Mouse (Mus musculus): ENCODE results near the gene Zfp771. TPM values are rescaled to one million over a fixed set of nuclear protein-coding genes. Genes with fewer than 3 reads are reported as not detected.

Zfp771 gene
- polyA plus RNA-seq, 1 experiment from 2014 or later, result 53.2 TPM

- ATAC-seq (ENCODE audit: insufficient read depth, low FRiP score, low TSS enrichment), result no peak
Measured at GRCm38 (mm10) chr7:127255965-127256364, 11.9 kb downstream of the Zfp771 start.

GRCm38 (mm10) chr7:127256518-127256917 is 12.4 kb downstream of the Zfp771 start:
- Histone ChIP-seq H3K36me3 (ENCODE audit: control insufficient read depth, insufficient read depth, low read length) (no peaks in the 10 kb centered on the region), H3K4me1 (ENCODE audit: control insufficient read depth, insufficient read depth, low read length) (peaks cover 11% of the 10 kb centered on the region; the same call in 1 of the 2 replicates), H3K9ac (ENCODE audit: low read length) (no peak overlapping the region), H3K4me3 (ENCODE audit: low read depth, low read length) (no peak overlapping the region), H3K27me3 (ENCODE audit: control insufficient read depth, insufficient read depth, low read length) (no peaks in the 10 kb centered on the region), H3K4me2 (ENCODE audit: low read depth) (no peak overlapping the region), H3K9me3 (ENCODE audit: control insufficient read depth, low read length) (no peaks in the 10 kb centered on the region), H3K27ac (ENCODE audit: low read depth, low read length) (no peak overlapping the region)
- 87% methylated on average over 5 of the region's 5 CpGs for WGBS
- ATAC-seq (ENCODE audit: insufficient read depth, low FRiP score, low TSS enrichment) (no peak), DNase-seq (ENCODE audit: low spot score) (no peak)

More at GRCm38 (mm10) chr7:127255965-127256364, 11.9 kb downstream of the Zfp771 start:
- H3K4me2 ChIP-seq (ENCODE audit: low read depth), result no peak overlapping the region
- no peaks in the 10 kb centered on the region for H3K36me3 ChIP-seq (ENCODE audit: control insufficient read depth, insufficient read depth, low read length)
- no peak overlapping the region for H3K27ac ChIP-seq (ENCODE audit: low read depth, low read length)
- no peak for DNase-seq (ENCODE audit: low spot score)
- H3K9ac ChIP-seq (ENCODE audit: low read length), result no peak overlapping the region
- H3K4me1 ChIP-seq (ENCODE audit: control insufficient read depth, insufficient read depth, low read length), result peaks cover 11% of the 10 kb centered on the region; the same call in 1 of the 2 replicates
- no peak overlapping the region for H3K4me3 ChIP-seq (ENCODE audit: low read depth, low read length)
- no peaks in the 10 kb centered on the region for H3K9me3 ChIP-seq (ENCODE audit: control insufficient read depth, low read length)
- no peaks in the 10 kb centered on the region for H3K27me3 ChIP-seq (ENCODE audit: control insufficient read depth, insufficient read depth, low read length)
- WGBS, result 82% methylated on average over 2 of the region's 2 CpGs

- Histone ChIP-seq H3K9ac (ENCODE audit: low read length) (no peak overlapping the region), H3K27ac (ENCODE audit: low read depth, low read length) (no peak overlapping the region)
Measured at GRCm38 (mm10) chr7:127259186-127259905, 15.3 kb downstream of the Zfp771 start.

GRCm38 (mm10) chr7:127260309-127261111 is 16.4 kb downstream of the Zfp771 start, which contains the start of gene Dctpp1:
TSS of gene Dctpp1 (minus strand) at chr7:127260709.
- 0 out of 2 replicates have a peak, but pooled peaks cover 2% of the 10 kb centered on the region for H3K4me1 ChIP-seq (ENCODE audit: control insufficient read depth, insufficient read depth, low read length)
- under 1% methylated on average over 50 of the region's 50 CpGs for WGBS
- DNase-seq (ENCODE audit: low spot score), result peak; percentile 98
- H3K9ac ChIP-seq (ENCODE audit: low read length), result peak within 1 kb of the TSS; percentile 71
- H3K4me3 ChIP-seq (ENCODE audit: low read depth, low read length), result peak within 1 kb of the TSS; percentile 71
- peak; percentile 98 for ATAC-seq (ENCODE audit: insufficient read depth, low FRiP score, low TSS enrichment)
- no peaks in the 10 kb centered on the region for H3K27me3 ChIP-seq (ENCODE audit: control insufficient read depth, insufficient read depth, low read length)
- H3K36me3 ChIP-seq (ENCODE audit: control insufficient read depth, insufficient read depth, low read length), result no peaks in the 10 kb centered on the region
- H3K27ac ChIP-seq (ENCODE audit: low read depth, low read length), result no peak within 1 kb of the TSS
- H3K9me3 ChIP-seq (ENCODE audit: control insufficient read depth, low read length), result no peaks in the 10 kb centered on the region
- peak within 1 kb of the TSS; percentile 95 for H3K4me2 ChIP-seq (ENCODE audit: low read depth)

More at GRCm38 (mm10) chr7:127259186-127259905, 15.3 kb downstream of the Zfp771 start:
- Histone ChIP-seq H3K36me3 (ENCODE audit: control insufficient read depth, insufficient read depth, low read length) (no peaks in the 10 kb centered on the region), H3K9me3 (ENCODE audit: control insufficient read depth, low read length) (no peaks in the 10 kb centered on the region), H3K27me3 (ENCODE audit: control insufficient read depth, insufficient read depth, low read length) (no peaks in the 10 kb centered on the region), H3K4me2 (ENCODE audit: low read depth) (peak overlapping the region; percentile 95), H3K4me1 (ENCODE audit: control insufficient read depth, insufficient read depth, low read length) (peaks cover 10% of the 10 kb centered on the region; the same call in 1 of the 2 replicates), H3K4me3 (ENCODE audit: low read depth, low read length) (peak overlapping the region; percentile 71)
- DNase-seq (ENCODE audit: low spot score) (no peak), ATAC-seq (ENCODE audit: insufficient read depth, low FRiP score, low TSS enrichment) (no peak)
- 78% methylated on average over 8 of the region's 8 CpGs for WGBS

GRCm38 (mm10) chr7:127262218-127262961 is 18.3 kb downstream of the Zfp771 start:
- no peaks in the 10 kb centered on the region for H3K9me3 ChIP-seq (ENCODE audit: control insufficient read depth, low read length)
- H3K4me3 ChIP-seq (ENCODE audit: low read depth, low read length), result no peak overlapping the region
- no peaks in the 10 kb centered on the region for H3K36me3 ChIP-seq (ENCODE audit: control insufficient read depth, insufficient read depth, low read length)
- WGBS, result 82% methylated on average over 10 of the region's 10 CpGs
- H3K4me2 ChIP-seq (ENCODE audit: low read depth), result no peak overlapping the region
- no peak for ATAC-seq (ENCODE audit: insufficient read depth, low FRiP score, low TSS enrichment)
- no peak overlapping the region for H3K27ac ChIP-seq (ENCODE audit: low read depth, low read length)
- H3K9ac ChIP-seq (ENCODE audit: low read length), result no peak overlapping the region
- DNase-seq (ENCODE audit: low spot score), result no peak
- 0 out of 2 replicates have a peak, but pooled peaks cover 2% of the 10 kb centered on the region for H3K4me1 ChIP-seq (ENCODE audit: control insufficient read depth, insufficient read depth, low read length)
- no peaks in the 10 kb centered on the region for H3K27me3 ChIP-seq (ENCODE audit: control insufficient read depth, insufficient read depth, low read length)

GRCm38 (mm10) chr7:127263526-127263925 is 19.5 kb downstream of the Zfp771 start:
- Histone ChIP-seq H3K36me3 (ENCODE audit: control insufficient read depth, insufficient read depth, low read length) (no peaks in the 10 kb centered on the region), H3K27ac (ENCODE audit: low read depth, low read length) (no peak overlapping the region), H3K4me3 (ENCODE audit: low read depth, low read length) (no peak overlapping the region), H3K9ac (ENCODE audit: low read length) (no peak overlapping the region), H3K4me1 (ENCODE audit: control insufficient read depth, insufficient read depth, low read length) (0 out of 2 replicates have a peak, but pooled peaks cover 2% of the 10 kb centered on the region), H3K4me2 (ENCODE audit: low read depth) (no peak overlapping the region), H3K9me3 (ENCODE audit: control insufficient read depth, low read length) (no peaks in the 10 kb centered on the region), H3K27me3 (ENCODE audit: control insufficient read depth, insufficient read depth, low read length) (no peaks in the 10 kb centered on the region)
- WGBS, result 94% methylated on average over 3 of the region's 3 CpGs
- DNase-seq (ENCODE audit: low spot score), result no peak
- ATAC-seq (ENCODE audit: insufficient read depth, low FRiP score, low TSS enrichment), result no peak

- H3K4me1 ChIP-seq (ENCODE audit: control insufficient read depth, insufficient read depth, low read length), result peaks cover 7% of the 10 kb centered on the region
- DNase-seq (ENCODE audit: low spot score) (no peak), ATAC-seq (ENCODE audit: insufficient read depth, low FRiP score, low TSS enrichment) (no peak)
- no peaks in the 10 kb centered on the region for H3K27me3 ChIP-seq (ENCODE audit: control insufficient read depth, insufficient read depth, low read length)
- no peak overlapping the region for H3K27ac ChIP-seq (ENCODE audit: low read depth, low read length)
- no peak overlapping the region for H3K9ac ChIP-seq (ENCODE audit: low read length)
- H3K4me2 ChIP-seq (ENCODE audit: low read depth), result no peak overlapping the region
- no peaks in the 10 kb centered on the region for H3K9me3 ChIP-seq (ENCODE audit: control insufficient read depth, low read length)
- 91% methylated on average over 2 of the region's 2 CpGs for WGBS
- no peaks in the 10 kb centered on the region for H3K36me3 ChIP-seq (ENCODE audit: control insufficient read depth, insufficient read depth, low read length)
- H3K4me3 ChIP-seq (ENCODE audit: low read depth, low read length), result no peak overlapping the region
Measured at GRCm38 (mm10) chr7:127270256-127270655, 26.2 kb downstream of the Zfp771 start.

- no peak for ATAC-seq (ENCODE audit: insufficient read depth, low FRiP score, low TSS enrichment)
- H3K27ac ChIP-seq (ENCODE audit: low read depth, low read length), result no peak overlapping the region
Measured at GRCm38 (mm10) chr7:127270666-127271065, 26.6 kb downstream of the Zfp771 start.

More at GRCm38 (mm10) chr7:127270666-127271065, 26.6 kb downstream of the Zfp771 start:
- H3K4me2 ChIP-seq (ENCODE audit: low read depth), result no peak overlapping the region
- H3K4me3 ChIP-seq (ENCODE audit: low read depth, low read length), result no peak overlapping the region
- H3K4me1 ChIP-seq (ENCODE audit: control insufficient read depth, insufficient read depth, low read length), result peaks cover 7% of the 10 kb centered on the region
- H3K27me3 ChIP-seq (ENCODE audit: control insufficient read depth, insufficient read depth, low read length), result no peaks in the 10 kb centered on the region
- WGBS, result 93% methylated on average over 5 of the region's 5 CpGs
- no peak overlapping the region for H3K9ac ChIP-seq (ENCODE audit: low read length)
- no peaks in the 10 kb centered on the region for H3K36me3 ChIP-seq (ENCODE audit: control insufficient read depth, insufficient read depth, low read length)
- DNase-seq (ENCODE audit: low spot score), result no peak
- H3K9me3 ChIP-seq (ENCODE audit: control insufficient read depth, low read length), result no peaks in the 10 kb centered on the region

Data from neural tube, embryonic 11.5 days (tissue).